Mouse (Mus musculus) liver, adult 2 months (tissue): ENCODE measurements at regions not wholly inside any gene's neighbourhood (a gene's known extent, or its start where the extent isn't known, plus 50 kb on each side); places are given as distances from the start of the nearest gene placed in this dataset.

ENCODE experiments used
- DNase-seq: peaks from one replicate; pipeline ENCODE4 v3.0.0-alpha.2; 2011; ENCODE audit warnings: low read depth, low spot score; ENCODE audit errors: extremely low read depth
- H3K27ac ChIP-seq: fragments of 200-500 bp; replicated peaks from 2 replicates; pipeline ENCODE4 v1.5.1; 2012; ENCODE audit warnings: low read depth, mild to moderate bottlenecking, control low read depth, inconsistent platforms, low read length; ENCODE audit not compliant: insufficient read depth
- H3K27me3 ChIP-seq: fragments of 200-500 bp; 2 replicates; pipeline ENCODE4 v1.6.1; 2012; ENCODE audit warnings: mild to moderate bottlenecking, moderate library complexity, low read length, inconsistent platforms; ENCODE audit not compliant: control insufficient read depth, insufficient read depth
- H3K36me3 ChIP-seq: fragments of 200-500 bp; 2 replicates; pipeline ENCODE4 v1.6.1; 2012; ENCODE audit warnings: low read length, inconsistent platforms; ENCODE audit not compliant: control insufficient read depth, insufficient read depth
- H3K4me1 ChIP-seq: fragments of 200-500 bp; 2 replicates; pipeline ENCODE4 v1.6.1; 2011; ENCODE audit warnings: low read length; ENCODE audit not compliant: control insufficient read depth, insufficient read depth
- H3K4me3 ChIP-seq: fragments of 200-500 bp; 2 replicates; pipeline ENCODE4 v1.5.1; 2011; ENCODE audit warnings: low read depth, mild to moderate bottlenecking, control low read depth, low read length, moderate library complexity; ENCODE audit not compliant: insufficient read depth
- H3K79me2 ChIP-seq: fragments of 200-500 bp; 2 replicates; pipeline ENCODE4 v1.6.1; 2012; ENCODE audit warnings: inconsistent platforms, mild to moderate bottlenecking, low read length, moderate library complexity; ENCODE audit not compliant: control insufficient read depth, insufficient read depth
- H3K9ac ChIP-seq: fragments of 200-500 bp; 2 replicates; pipeline ENCODE4 v1.6.1; 2012; ENCODE audit warnings: low read depth, mild to moderate bottlenecking, control low read depth, inconsistent platforms, low read length
- CTCF ChIP-seq: fragments of 200-500 bp; IDR thresholded peaks from 2 replicates; pipeline ENCODE4 v1.5.1; 2011; ENCODE audit warnings: low read depth, low read length, control low read depth
- POLR2A ChIP-seq: fragments of 200-500 bp; IDR thresholded peaks from 2 replicates; pipeline ENCODE4 v1.6.1; 2011; ENCODE audit warnings: low read length, control low read depth; ENCODE audit not compliant: insufficient read depth; ENCODE audit errors: extremely low read depth
- WGBS: fragments of 180-500 bp; shearing (Covaris S2); methylation state at CpG from one replicate; pipeline ENCODE4 v1.1.7; 2018; 5-methylcytosine and 5-hydroxymethylcytosine counted together

- no peaks in the 10 kb centered on the region for H3K27me3 ChIP-seq
- H3K4me3 ChIP-seq = no peak overlapping the region
- no peak overlapping the region for H3K9ac ChIP-seq
- no peaks in the 10 kb centered on the region for H3K36me3 ChIP-seq
- no peak for DNase-seq
- no peak for TF ChIP-seq CTCF
- no peaks in the 10 kb centered on the region for H3K79me2 ChIP-seq
- no peak overlapping the region for H3K27ac ChIP-seq
- H3K4me1 ChIP-seq = no peaks in the 10 kb centered on the region
- 66% methylated on average over 3 of the region's 3 CpGs for WGBS
Measured at GRCm38 (mm10) chr5:132843284-132843683, 300.1 kb upstream of the Auts2 start.

GRCm38 (mm10) chr5:132841794-132842193 lies 298.6 kb upstream of the Auts2 start:
- H3K36me3 ChIP-seq = no peaks in the 10 kb centered on the region
- no peak for DNase-seq
- TF ChIP-seq POLR2A = no peak
- TF ChIP-seq CTCF = no peak
- no peaks in the 10 kb centered on the region for H3K4me1 ChIP-seq
- 90% methylated on average over 3 of the region's 3 CpGs for WGBS
- no peak overlapping the region for H3K4me3 ChIP-seq
- no peaks in the 10 kb centered on the region for H3K79me2 ChIP-seq
- no peak overlapping the region for H3K9ac ChIP-seq
- H3K27me3 ChIP-seq = no peaks in the 10 kb centered on the region
- H3K27ac ChIP-seq = no peak overlapping the region

GRCm38 (mm10) chr5:132837420-132837819 lies 294.3 kb upstream of the Auts2 start:
- Histone ChIP-seq H3K4me3 (no peak overlapping the region), H3K9ac (no peak overlapping the region), H3K79me2 (no peaks in the 10 kb centered on the region), H3K27ac (no peak overlapping the region), H3K4me1 (no peaks in the 10 kb centered on the region), H3K27me3 (no peaks in the 10 kb centered on the region), H3K36me3 (no peaks in the 10 kb centered on the region)
- TF ChIP-seq CTCF (no peak), POLR2A (no peak)
- no peak for DNase-seq
- 45% methylated on average over 2 of the region's 2 CpGs for WGBS

GRCm38 (mm10) chr5:132828993-132829392 lies 285.8 kb upstream of the Auts2 start:
- no peak overlapping the region for H3K27ac ChIP-seq
- no peak for DNase-seq
- no peak overlapping the region for H3K9ac ChIP-seq
- TF ChIP-seq CTCF (no peak), POLR2A (no peak)
- 87% methylated on average over 7 of the region's 7 CpGs for WGBS
- H3K27me3 ChIP-seq = no peaks in the 10 kb centered on the region
- H3K36me3 ChIP-seq = no peaks in the 10 kb centered on the region
- no peak overlapping the region for H3K4me3 ChIP-seq
- no peaks in the 10 kb centered on the region for H3K4me1 ChIP-seq
- H3K79me2 ChIP-seq = no peaks in the 10 kb centered on the region

GRCm38 (mm10) chr5:132827555-132828333 lies 284.6 kb upstream of the Auts2 start:
- Histone ChIP-seq H3K27me3 (no peaks in the 10 kb centered on the region), H3K9ac (no peak overlapping the region), H3K79me2 (no peaks in the 10 kb centered on the region), H3K36me3 (no peaks in the 10 kb centered on the region), H3K4me1 (no peaks in the 10 kb centered on the region), H3K4me3 (no peak overlapping the region), H3K27ac (no peak overlapping the region)
- WGBS = 86% methylated on average over 10 of the region's 10 CpGs
- no peak for DNase-seq
- no peak for TF ChIP-seq CTCF

- Histone ChIP-seq H3K27ac (no peak overlapping the region), H3K27me3 (no peaks in the 10 kb centered on the region), H3K4me1 (no peaks in the 10 kb centered on the region), H3K79me2 (no peaks in the 10 kb centered on the region), H3K9ac (no peak overlapping the region), H3K4me3 (no peak overlapping the region), H3K36me3 (no peaks in the 10 kb centered on the region)
- WGBS = 83% methylated on average over 5 of the region's 5 CpGs
- no peak for DNase-seq
- no peak for TF ChIP-seq POLR2A
- no peak for TF ChIP-seq CTCF
Measured at GRCm38 (mm10) chr5:132826009-132826408, 282.9 kb upstream of the Auts2 start.
